Mouse (Mus musculus): ENCODE data around the gene Ccer2.

- TF ChIP-seq CTCF (IDR thresholded peaks at IDR 0.05; ENCODE audit: extremely low read depth, insufficient read depth, insufficient read length, insufficient replicate concordance) = no peak
- no peak for TF ChIP-seq POLR2A (IDR thresholded peaks at IDR 0.05; ENCODE audit: low read depth, low read length)
Measured at GRCm38 (mm10) chr7:28801901-28802670, 46.1 kb downstream of the Ccer2 start.

Measured in spleen, adult 2 months (tissue).